Mouse (Mus musculus): ENCODE data around the gene Arhgef33.
"Not testable (repeated sequence)": the region's sequence is repeated elsewhere in the genome, so short reads cannot be mapped to it uniquely, and the experiment has no call there.

The Arhgef33 gene

GRCm38 (mm10) chr17:80345277-80345676 lies 38.1 kb downstream of the Arhgef33 start:
- DNase-seq (ENCODE audit: low read depth, low spot score) = peak; percentile 14

DNA sequence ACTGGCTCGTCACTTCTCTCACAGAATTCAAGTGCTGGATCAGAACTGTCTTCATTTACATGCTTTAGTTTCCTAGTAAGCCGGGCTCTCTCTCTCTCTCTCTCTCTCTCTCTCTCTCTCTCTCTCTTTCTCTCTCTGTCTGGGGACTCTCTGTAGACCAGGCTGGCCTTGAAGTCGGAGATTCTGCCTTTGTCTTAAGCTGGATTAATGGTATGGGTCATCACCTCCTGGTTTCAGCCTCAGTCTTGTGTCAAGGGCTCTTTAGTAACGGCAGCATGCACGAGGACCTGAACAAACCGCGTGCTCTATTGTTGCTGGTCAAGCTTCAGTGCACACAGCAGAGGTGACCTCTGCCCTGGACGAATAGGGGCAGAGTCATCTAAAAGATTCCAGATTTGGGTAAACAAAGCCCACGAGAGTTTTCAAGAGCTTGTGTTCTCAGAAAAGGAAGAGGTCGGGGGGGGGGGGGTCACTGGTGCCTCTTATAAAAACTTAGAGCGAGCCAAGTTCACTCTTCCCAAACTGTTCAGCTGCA lies 39.5 kb downstream of the Arhgef33 start:
- DNase-seq (ENCODE audit: low read depth, low spot score) = no peak

GRCm38 (mm10) chr17:80347234-80347633 lies 40.0 kb downstream of the Arhgef33 start:
- peak; percentile 47 for DNase-seq (ENCODE audit: low read depth, low spot score)

- DNase-seq (ENCODE audit: low read depth, low spot score) = no peak
Measured at GRCm38 (mm10) chr17:80360245-80360644, 53.0 kb downstream of the Arhgef33 start.

GRCm38 (mm10) chr17:80367276-80367675 lies 60.1 kb downstream of the Arhgef33 start:
- peak; percentile 87 for DNase-seq (ENCODE audit: low read depth, low spot score)

GRCm38 (mm10) chr17:80368606-80369005 lies 61.4 kb downstream of the Arhgef33 start:
- no peak for DNase-seq (ENCODE audit: low read depth, low spot score)

- no peak for DNase-seq (ENCODE audit: low read depth, low spot score)
Measured at GRCm38 (mm10) chr17:80372989-80373725, 66.0 kb downstream of the Arhgef33 start, which contains the start of gene Gm10190. Gene Gm10190 (minus strand): TSS chr17:80373541.

- no peak for DNase-seq (ENCODE audit: low read depth, low spot score)
Measured at GRCm38 (mm10) chr17:80373726-80374096, 66.5 kb downstream of the Arhgef33 start.

GRCm38 (mm10) chr17:80378386-80378785 lies 71.2 kb downstream of the Arhgef33 start:
- not testable (repeated sequence) for DNase-seq (ENCODE audit: low read depth, low spot score)

DNA sequence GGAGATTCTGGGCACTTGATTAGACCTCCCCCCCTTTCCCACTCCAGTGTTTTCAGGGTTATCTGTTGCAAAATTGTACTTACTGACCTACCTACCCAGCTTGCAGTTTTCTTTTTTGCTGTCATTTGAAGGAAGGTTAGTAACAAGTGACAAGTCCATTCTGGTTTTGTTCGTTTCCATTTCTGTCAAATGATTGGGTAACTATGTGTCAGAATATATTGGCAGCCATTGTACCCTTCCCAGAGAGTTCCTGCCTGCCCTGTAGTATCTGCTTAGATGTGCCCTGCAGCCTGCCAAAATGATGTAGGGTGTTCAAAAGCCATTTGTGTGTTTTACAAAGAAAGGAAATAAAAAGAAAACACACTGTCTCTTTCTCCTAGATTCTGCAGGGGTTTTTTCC lies 78.5 kb downstream of the Arhgef33 start:
- no peak for DNase-seq (ENCODE audit: low read depth, low spot score)

DNA sequence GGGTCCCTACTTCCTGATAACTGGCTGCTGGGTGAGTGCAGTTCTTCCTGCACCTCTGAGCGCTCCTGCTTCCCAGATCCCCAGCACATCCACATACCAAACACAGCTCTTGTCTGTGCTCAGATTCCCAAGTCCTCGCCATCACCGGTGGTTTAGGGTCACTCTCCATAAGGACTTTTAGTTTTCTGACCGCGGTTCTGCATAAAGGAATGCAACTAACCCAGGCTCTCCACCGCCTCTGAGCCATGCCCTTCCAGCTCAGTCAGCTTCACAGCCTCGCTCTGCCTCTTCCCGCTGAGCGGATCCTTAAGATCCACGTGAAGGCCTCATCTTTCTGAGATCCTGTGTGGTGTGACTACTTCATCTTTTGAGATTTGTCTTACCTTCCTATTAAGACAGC lies 82.8 kb downstream of the Arhgef33 start:
- DNase-seq (ENCODE audit: low read depth, low spot score) = no peak

GRCm38 (mm10) chr17:80391423-80392403 lies 84.5 kb downstream of the Arhgef33 start:
- peak; percentile 20 for DNase-seq (ENCODE audit: low read depth, low spot score)

- DNase-seq (ENCODE audit: low read depth, low spot score) = no peak
Measured at GRCm38 (mm10) chr17:80398243-80398642, 91.0 kb downstream of the Arhgef33 start.

GRCm38 (mm10) chr17:80411182-80411581 lies 104.0 kb downstream of the Arhgef33 start:
- peak; percentile 47 for DNase-seq (ENCODE audit: low read depth, low spot score)

DNA sequence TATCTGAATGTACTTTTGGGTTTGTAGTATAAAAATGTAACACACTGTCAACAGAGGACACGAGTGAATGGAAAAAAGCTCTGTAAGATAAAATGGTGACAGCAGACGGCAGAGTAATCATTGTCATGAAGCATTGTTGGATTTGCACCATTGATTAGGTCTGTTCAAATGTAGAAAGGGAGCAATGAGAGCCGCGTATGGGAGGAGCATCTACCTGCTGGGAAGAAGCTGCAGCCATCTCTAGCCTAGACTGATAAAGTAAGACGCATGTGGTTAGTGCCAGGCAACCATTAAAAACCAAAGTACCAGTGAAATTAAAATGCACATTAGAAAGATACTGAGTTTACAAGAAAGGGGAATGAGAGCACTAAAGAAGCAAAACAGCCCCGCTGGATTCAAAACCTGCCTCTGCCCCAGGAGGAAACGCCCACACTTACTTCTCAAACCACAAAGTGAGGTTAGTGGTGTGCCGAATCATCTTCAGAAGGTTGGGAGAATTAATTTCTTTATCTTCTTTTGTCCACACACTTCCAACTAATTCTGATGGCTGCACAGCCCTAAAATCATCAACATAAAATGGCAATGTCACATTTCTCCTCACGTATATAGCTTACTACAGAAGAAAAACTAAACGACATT lies 111.5 kb downstream of the Arhgef33 start:
- DNase-seq (ENCODE audit: low read depth, low spot score) = no peak

- DNase-seq (ENCODE audit: low read depth, low spot score) = no peak
Measured at GRCm38 (mm10) chr17:80420998-80421397, 113.8 kb downstream of the Arhgef33 start.

GRCm38 (mm10) chr17:80426171-80426570 lies 119.0 kb downstream of the Arhgef33 start:
- DNase-seq (ENCODE audit: low read depth, low spot score) = no peak

DNA sequence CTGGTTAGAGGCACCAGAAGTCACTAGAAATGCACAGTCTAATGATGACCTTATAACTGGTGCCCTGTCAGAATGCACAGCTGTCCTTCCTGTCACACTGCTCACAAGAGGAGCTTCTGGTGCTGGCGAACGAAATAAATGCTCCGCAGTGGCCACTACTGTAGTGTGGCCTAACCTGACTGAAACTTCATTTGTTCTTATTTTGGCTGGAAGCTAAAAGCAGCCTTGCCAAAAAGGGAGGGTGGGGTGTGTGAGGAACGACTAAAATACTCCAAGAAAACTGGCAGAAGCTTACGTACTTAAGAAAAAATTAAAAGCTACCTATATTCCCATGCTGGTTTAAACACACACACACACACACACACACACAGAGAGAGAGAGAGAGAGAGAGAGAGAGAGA lies 119.7 kb downstream of the Arhgef33 start:
- no peak for DNase-seq (ENCODE audit: low read depth, low spot score)

DNA sequence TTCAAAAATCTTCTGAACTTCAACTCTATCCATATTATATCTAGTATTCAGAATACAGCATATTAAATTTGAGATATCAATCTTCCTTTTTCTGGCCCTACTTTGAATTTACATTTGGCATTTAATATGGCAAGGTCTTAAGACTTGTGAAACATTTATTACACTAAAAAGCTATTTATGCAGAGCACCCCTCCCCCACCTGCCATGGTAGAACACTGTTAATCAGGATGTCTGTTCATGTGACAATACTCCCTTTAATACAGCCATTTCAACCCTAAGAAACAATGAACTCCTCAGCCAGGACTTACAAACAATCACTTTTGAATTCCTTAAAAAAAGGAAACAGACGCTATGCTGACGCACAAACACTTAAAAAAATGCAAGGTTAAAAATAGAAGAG lies 120.8 kb downstream of the Arhgef33 start:
- no peak for DNase-seq (ENCODE audit: low read depth, low spot score)

DNA sequence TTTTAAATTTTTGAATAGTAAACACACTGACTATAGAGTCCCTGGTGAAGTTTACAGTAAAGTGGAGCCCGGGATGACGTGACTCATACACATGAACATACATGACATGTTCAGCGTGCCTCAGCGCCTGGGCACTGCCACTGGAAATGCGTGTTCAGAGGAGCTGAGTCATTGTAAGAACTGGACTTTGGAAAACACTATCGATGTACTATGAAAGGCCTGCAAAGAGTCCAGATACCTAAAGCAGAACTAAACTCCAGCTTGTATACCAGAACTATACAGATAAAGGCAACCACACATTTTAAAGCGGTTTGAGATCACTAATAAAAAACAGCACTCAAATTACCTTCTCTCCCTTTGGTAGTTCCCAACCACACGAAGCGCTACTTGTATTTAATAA lies 124.8 kb downstream of the Arhgef33 start:
- DNase-seq (ENCODE audit: low read depth, low spot score) = no peak

- DNase-seq (ENCODE audit: low read depth, low spot score) = no peak
Measured at GRCm38 (mm10) chr17:80434430-80434829, 127.2 kb downstream of the Arhgef33 start.

DNA sequence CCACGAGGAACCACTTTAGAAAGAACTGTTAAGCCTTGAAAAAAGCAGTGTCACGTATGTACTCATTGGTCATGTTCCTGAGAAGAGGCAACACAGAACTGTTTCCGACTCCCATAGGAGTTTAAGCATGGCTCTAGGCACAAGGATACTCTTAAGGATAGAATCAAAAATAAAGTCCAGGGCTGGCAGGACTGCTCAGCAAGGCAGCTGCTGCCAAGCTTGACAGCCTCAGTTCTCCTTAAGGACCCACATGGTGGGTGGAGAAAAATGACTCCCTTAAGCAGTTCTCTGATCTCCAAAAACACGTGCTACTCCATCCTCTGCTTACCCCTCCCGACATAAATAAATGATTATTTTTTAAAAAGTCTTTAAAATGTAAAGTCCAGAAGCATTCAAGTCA lies 128.5 kb downstream of the Arhgef33 start:
- no peak for DNase-seq (ENCODE audit: low read depth, low spot score)

Measured in 3T3-L1 (cell line).